Mouse (Mus musculus): ENCODE results near the gene Tsc1.

Tsc1 gene

GRCm38 (mm10) chr2:28616358-28616757, 24.7 kb upstream of the Tsc1 start:
- DNase-seq (ENCODE audit: low spot score), result no peak

GRCm38 (mm10) chr2:28616874-28617273, 24.2 kb upstream of the Tsc1 start:
- DNase-seq (ENCODE audit: low spot score), result no peak

- DNase-seq (ENCODE audit: low spot score), result no peak
Observed at GRCm38 (mm10) chr2:28617498-28618486, 23.2 kb upstream of the Tsc1 start.

DNA sequence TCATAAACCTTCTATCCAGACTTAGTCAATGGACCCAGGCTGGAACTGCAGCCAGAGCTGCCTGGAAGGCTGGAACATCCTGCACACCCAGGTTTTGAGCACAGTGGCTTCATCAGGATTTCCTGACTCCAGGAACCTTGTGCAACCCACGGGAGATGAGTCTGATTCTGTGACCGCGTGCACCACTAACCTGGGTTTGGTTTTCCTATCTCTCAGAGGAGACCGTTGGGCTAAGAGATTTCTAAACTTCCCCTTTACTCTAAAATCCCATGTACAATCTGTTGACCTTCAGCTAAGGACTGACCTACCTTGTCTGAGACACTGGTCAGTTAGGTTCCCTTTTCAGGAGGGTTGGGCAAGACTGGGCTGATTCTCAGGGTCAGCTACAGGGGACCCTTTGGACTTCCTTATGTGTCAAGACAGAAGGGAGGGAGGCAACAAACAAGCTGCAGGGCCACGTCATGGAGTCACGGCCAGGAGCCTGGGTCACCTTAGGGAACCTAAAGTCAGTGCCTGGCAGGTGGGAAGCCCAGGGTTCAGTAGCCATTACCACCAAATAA, 22.2 kb upstream of the Tsc1 start:
- DNase-seq (ENCODE audit: low spot score), result no peak

DNA sequence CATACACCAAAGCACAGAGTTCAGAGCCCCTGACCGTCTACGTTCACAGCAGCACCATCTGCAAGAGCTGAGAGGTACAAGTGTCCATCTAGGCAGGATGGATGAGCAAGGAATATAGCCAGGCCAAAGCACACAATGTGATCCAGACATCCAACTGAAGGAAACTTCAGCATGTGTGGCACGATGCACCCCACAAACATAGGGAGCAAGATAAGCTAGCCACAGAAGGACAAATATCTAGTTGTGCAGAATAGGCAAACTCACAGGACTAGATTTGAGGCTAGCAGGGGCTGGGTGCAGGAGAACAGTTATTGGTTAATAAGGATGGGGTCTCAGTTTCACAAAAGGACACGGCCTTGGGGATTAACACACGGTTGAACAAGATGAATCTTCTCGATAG, 21.7 kb upstream of the Tsc1 start:
- DNase-seq (ENCODE audit: low spot score), result no peak

GRCm38 (mm10) chr2:28620522-28620921, 20.5 kb upstream of the Tsc1 start:
- no peak for DNase-seq (ENCODE audit: low spot score)

- DNase-seq (ENCODE audit: low spot score), result no peak
Observed at GRCm38 (mm10) chr2:28621111-28621510, 19.9 kb upstream of the Tsc1 start.

DNA sequence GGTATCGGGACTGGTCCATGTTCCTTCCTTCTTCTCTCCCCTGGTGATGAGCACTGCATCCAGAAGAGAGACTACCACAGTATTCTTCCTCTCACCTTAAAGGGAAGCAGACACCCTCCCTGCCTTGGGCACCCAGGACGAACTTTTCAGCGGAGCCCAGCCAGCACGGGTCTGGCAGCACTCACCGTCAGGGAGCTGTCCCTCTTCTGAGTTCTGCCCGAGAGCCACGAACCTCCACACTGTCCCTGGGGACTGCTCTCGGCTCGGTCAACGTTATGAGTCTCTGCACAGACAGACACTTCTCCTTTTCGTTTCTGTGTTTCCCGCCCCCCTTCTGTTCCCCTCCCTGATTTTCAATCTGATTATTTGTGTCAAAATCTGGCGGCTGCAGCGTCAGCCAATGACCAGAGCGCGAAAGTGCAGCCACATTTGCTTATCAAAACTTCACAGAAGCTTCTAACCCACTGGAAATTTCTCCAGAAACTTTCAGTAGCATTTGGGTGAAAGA, 19.3 kb upstream of the Tsc1 start, which contains the start of gene Gfi1b:
Gfi1b (minus strand) TSS at position 319 of the 508 bp plus-strand sequence.
- no peak for DNase-seq (ENCODE audit: low spot score)

GRCm38 (mm10) chr2:28622521-28623124, 18.4 kb upstream of the Tsc1 start:
- DNase-seq (ENCODE audit: low spot score), result no peak

DNA sequence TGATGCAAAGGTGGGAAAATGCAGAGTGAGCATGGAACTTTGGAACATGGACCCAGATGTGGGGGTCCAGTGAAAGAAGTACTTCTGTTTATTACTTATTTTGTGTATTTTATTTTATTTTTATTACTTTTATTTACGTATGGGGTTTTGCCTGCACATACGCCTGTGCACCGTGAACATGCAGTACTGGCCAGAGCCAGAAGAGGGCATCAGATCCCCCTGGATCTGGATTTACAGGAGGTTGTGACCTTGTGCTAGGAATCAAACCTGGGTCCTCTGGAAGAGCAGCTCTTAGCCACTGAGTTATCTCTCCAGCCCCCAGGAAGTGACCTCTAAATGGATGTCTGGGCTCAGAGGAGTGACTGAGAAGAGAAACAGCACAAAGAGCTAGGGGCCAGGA, 16.2 kb upstream of the Tsc1 start:
- DNase-seq (ENCODE audit: low spot score), result no peak

DNA sequence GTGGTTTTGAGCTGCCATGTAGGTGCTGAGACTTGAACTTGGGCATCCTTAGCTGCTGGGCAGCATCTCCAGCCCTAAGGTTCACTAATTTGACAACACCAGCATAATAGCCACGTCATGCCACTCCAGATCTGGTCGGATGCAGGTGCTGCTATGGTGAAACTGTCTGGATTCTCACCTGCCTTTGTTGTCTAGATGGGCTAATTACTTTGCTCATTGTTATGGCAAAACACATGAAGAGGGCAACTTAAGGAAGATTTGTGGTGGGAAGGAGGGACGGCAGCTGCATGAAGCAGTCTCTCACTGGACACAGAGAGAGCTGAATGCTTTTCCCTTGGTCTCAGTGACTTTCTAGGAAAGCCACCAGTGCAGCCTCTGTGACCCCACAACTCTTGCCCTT, 15.0 kb upstream of the Tsc1 start:
- DNase-seq (ENCODE audit: low spot score), result no peak

DNA sequence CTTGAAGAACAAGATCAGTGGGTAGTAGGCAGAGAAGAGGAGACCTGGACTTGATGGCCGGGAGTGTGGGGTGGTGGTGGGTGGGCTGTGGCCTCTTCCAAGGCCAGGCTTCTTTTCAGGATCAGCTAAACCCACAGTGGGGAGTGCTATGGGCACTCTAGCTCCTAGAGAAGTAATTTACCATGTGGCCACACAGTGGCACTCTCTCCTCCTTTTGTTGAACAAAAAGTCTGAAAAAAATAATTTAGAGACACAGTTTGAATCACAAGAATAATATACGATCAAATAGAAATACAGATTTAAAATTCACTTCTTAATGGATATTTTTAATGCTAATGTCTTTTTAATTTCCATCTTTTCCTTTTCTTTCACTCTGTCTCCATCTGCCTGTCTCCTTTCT, 13.0 kb upstream of the Tsc1 start:
- DNase-seq (ENCODE audit: low spot score), result no peak

DNA sequence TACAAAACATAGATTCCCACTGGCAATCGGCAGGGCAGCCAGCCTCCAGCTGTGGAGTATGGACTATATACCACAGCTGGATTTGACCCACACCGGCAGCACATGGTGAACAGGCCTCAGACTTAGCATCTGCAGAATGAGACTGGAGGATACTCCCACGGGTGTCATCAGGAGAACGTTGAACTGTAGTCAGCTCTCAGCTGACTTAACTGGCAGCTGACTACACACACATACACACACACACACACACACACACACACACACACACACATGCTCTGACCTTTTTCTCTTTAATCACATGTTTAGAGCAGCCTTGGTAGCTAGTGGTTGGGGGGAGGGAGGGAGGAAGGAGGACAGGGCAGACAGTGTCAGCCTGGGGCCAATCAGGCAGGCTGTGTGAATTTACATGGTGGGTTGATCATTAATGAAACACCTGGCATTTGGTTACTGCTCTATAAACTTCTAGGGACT, 11.1 kb upstream of the Tsc1 start:
- DNase-seq (ENCODE audit: low spot score), result no peak

GRCm38 (mm10) chr2:28632626-28633025, 8.4 kb upstream of the Tsc1 start:
- no peak for DNase-seq (ENCODE audit: low spot score)

DNA sequence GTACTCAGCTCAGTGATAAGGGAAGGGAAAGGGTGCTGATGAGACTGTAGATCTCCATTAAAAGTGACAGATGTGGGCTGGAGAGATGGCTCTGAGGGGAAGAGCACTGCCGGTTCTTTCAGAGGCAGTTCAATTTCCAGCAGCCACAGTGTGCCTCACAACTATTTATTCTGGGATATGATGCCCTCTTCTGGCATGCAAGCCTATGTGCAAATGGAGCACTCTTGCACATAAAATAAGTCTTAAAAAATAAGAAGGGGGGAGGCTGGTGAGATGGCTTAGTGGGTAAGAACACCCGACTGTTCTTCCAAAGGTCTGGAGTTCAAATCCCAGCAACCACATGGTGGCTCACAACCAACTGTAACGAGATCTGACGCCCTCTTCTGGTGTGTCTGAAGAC, 7.9 kb upstream of the Tsc1 start:
- DNase-seq (ENCODE audit: low spot score), result no peak

DNA sequence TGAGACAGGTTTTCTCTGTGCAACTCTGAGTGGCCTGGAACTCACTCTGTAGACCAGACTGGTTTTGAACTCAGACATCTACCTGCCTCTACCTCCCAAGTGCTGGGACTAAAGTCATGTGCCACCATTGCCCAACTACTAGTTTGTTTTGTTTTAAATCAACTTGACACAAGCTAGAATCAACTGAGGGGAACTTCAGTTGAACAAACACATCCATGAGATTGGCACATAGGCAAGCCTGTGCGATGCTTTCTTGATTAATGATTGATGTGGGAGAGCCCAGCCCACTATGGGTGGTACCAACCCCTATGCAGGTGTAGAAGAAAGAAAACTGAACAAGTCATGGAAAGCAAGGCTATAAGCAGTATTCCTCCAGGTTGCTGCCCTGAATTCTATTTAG, 5.8 kb upstream of the Tsc1 start:
- DNase-seq (ENCODE audit: low spot score), result no peak

DNA sequence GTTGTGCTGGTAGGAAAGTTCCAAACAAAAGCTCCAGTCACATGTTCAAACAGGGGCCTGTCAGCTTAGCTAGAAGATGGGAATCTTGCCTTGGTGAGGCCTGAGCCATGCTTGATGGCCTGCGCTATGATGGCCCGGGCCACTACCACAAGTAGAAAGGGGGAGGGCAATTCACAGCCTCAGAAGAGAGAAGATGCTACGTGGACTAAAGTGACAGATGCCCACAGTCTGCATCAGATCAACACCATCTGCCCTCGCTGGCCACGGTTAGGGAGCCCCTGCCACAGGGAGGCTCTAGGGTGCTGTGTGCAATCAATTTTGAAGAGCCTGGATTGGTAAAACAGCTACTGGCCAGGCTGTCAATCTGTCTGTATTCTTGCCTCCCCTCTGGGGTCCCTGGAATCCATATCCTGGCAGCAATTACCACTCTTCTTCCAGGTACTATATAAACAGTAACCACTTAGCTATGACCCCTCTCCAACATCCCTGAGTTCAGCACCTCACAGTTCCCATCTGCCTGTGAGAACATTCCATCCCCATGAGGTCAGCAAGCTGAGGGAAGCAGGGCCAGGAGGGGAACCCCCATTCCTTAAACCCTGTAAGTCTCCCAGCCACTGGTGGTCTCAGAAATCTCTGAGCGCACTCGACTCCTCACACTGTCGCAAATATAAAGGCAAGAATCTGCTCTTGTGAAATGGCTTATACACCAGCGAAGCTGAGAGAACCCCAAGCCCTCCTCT, 3.8 kb upstream of the Tsc1 start:
- no peak for DNase-seq (ENCODE audit: low spot score)

DNA sequence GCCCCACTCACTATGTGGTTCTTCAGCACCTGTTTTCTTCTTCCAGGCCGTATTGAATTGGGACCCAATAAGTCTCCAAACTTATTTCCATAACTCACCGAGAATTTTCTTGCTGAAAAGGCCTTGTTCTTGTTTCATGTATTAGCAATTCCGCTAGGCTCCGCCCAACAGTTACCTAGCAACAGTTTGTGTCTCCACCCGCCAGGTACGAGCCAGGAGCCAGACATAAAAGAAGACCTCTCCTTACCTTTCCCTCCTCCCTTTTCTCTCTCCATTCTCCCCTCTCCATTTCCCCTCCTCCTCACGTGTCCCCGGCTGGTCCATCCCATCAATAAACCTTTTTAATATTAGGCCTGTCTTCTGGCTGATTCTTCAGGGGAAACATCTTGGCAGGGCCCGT, 2.7 kb upstream of the Tsc1 start:
- DNase-seq (ENCODE audit: low spot score), result no peak

GRCm38 (mm10) chr2:28638886-28639285, 2.1 kb upstream of the Tsc1 start:
- DNase-seq (ENCODE audit: low spot score), result peak; percentile 18

DNA sequence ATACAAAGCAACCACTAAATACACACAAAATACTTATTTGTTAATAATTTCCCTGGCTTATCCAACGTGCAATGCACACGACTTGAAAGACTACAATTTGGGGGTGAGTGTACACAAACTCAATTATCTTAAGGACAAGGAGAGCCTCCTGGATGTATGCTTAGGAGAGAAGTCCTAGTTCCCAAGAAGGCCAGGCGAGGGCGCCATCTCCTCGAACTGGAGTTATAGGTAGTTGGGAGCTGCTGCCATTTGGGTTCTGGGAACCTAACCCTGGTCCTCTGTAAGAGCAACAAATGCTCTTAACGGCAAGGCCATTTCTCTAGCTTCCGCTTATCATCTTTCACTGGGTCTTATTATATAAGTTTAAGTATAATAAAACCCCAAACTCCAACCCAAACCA, 1.2 kb upstream of the Tsc1 start:
- DNase-seq (ENCODE audit: low spot score), result no peak

- peak; percentile 8 for DNase-seq (ENCODE audit: low spot score)
Observed at GRCm38 (mm10) chr2:28641435-28641941, 460 bp downstream of the Tsc1 start.

DNA sequence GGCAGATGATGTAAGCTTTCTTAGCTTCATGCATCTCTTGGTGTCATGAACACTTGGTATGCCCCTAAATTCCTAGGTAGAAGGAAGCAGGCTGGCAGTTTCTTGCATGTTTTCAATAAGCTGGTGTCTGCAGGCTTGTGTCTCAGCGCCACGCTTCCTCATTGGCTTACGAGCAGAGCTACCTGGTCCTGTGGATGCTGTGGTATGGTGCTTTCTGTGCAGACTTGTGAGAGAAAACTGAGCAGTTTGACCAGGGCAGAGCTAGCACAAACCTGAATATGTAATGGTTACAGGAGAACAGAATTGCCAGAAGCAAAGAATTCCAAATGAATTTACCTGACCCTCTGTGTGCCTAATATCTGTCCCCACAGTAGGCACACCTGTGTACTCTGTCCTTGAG, 2.1 kb downstream of the Tsc1 start:
- DNase-seq (ENCODE audit: low spot score), result no peak
